Mouse (Mus musculus): ENCODE measurements at regions not wholly inside any gene's neighbourhood (a gene's known extent, or its start where the extent isn't known, plus 50 kb on each side); places are given as distances from the start of the nearest gene placed in this dataset.

GRCm38 (mm10) chr4:90860854-90861253 is 539.7 kb downstream of the Elavl2 start:
- TF ChIP-seq CTCF (IDR thresholded peaks at IDR 0.05; ENCODE audit: low read depth) = 0 out of 2 replicates have a peak, but pooled peaks have one; percentile 13
- no peak for TF ChIP-seq EP300 (IDR thresholded peaks at IDR 0.05; ENCODE audit: low read depth)
